Mouse (Mus musculus): ENCODE data around the gene Gm20831. TPM values are rescaled to one million over a fixed set of nuclear protein-coding genes. Genes with fewer than 3 reads are reported as not detected.
"Not testable (repeated sequence)": the region's sequence is repeated elsewhere in the genome, so short reads cannot be mapped to it uniquely, and the experiment has no call there.

The Gm20831 gene
- polyA plus RNA-seq (2012; fragmentation: generic; extraction: Trizol): not detected

DNA sequence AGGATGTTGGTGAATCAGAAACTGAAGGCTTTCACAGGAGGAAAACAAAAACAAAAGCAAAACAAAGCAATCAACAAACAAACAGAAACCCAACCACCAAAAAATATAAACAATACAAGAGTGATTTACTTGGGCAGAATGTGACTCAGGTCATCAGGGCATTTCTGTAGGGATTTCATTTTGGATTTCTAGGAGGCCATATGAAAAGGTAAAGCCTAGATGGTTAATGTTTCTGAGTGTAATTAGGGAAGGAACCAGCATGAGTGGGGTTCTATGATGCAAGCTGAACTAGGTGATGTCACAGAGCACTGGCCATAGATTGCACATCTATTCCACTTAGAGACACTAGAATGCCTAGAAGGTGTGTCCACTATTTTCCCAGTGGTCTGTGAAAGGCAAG, at the start of gene Gm20831, which contains the start of gene Gm20772:
Gene Gm20831, plus strand, starts transcription at position 301 of the 400 bp plus-strand sequence.
Gene Gm20772, plus strand, starts transcription at position 301 of the 400 bp plus-strand sequence.
- not testable (repeated sequence) for H3K4me3 ChIP-seq; H3K27me3 ChIP-seq (ENCODE audit: control insufficient read depth, insufficient read depth, insufficient read length); H3K4me2 ChIP-seq (ENCODE audit: low read depth); H3K36me3 ChIP-seq (ENCODE audit: control insufficient read depth, insufficient read depth); H3ac ChIP-seq (ENCODE audit: control insufficient read depth, insufficient read length); H3K79me2 ChIP-seq (ENCODE audit: control insufficient read depth, insufficient read depth)

DNA sequence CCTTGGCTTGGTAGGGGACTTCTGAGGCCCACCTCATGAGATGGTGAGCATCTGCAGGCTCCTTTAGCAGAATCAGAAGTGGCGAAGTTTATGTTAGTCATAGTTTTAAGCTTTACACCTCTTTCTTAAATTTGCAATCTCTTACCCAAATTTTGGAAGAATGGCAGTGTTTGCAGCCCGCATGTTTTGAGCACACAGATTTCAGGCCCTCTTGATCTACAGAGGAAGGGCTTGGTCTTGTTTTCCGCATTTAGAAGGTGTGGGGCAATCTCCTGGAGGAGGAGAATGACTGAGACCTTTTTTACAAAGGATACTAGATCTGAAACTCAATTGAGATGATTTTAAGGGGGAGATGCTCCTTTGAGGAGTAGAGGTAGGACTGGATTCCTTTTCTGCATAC, 28.4 kb upstream of the Gm20831 start, which contains the start of gene Gm21904:
Gene Gm21904, minus strand, starts transcription at position 101 of the 400 bp plus-strand sequence.
- H3K27me3 ChIP-seq (ENCODE audit: control insufficient read depth, insufficient read depth, insufficient read length); H3ac ChIP-seq (ENCODE audit: control insufficient read depth, insufficient read length); H3K79me2 ChIP-seq (ENCODE audit: control insufficient read depth, insufficient read depth); H3K4me2 ChIP-seq (ENCODE audit: low read depth); H3K36me3 ChIP-seq (ENCODE audit: control insufficient read depth, insufficient read depth); H3K4me3 ChIP-seq: not testable (repeated sequence)

DNA sequence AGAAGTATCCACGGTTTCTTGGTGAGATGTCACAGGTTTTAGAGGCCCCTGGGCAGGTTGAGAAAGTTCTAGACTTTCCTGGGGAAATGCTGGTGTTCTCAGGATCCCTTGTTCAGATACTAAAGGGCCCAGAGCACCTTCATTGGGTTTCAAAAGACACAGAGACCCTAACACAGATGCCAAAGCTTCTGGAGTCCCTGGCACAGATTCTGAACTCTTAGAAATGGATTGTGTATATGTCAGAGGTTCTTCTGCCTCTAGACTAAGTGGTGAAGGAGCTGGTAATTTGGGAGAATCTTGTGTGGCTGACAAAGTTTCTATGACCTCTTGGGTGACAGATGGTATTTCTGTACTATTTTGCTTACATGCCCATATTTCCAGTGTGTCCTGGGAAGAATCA, 62.7 kb downstream of the Gm20831 start, which contains the start of gene Srsy:
Gene Srsy, minus strand, starts transcription at position 101 of the 400 bp plus-strand sequence.
- not testable (repeated sequence) for H3K4me3 ChIP-seq; H3K79me2 ChIP-seq (ENCODE audit: control insufficient read depth, insufficient read depth); H3ac ChIP-seq (ENCODE audit: control insufficient read depth, insufficient read length); H3K36me3 ChIP-seq (ENCODE audit: control insufficient read depth, insufficient read depth); H3K4me2 ChIP-seq (ENCODE audit: low read depth); H3K27me3 ChIP-seq (ENCODE audit: control insufficient read depth, insufficient read depth, insufficient read length)

Other genes with a start within 250 kb of the Gm20831 start
- gene Gm21904, start 28.5 kb upstream of the Gm20831 start, polyA plus RNA-seq (2012; fragmentation: generic; extraction: Trizol): not detected
- not detected for gene Gm20772, start within 50 bp of the Gm20831 start, polyA plus RNA-seq (2012; fragmentation: generic; extraction: Trizol)
- not detected for gene Srsy, start 62.6 kb downstream of the Gm20831 start, polyA plus RNA-seq (2012; fragmentation: generic; extraction: Trizol)
- gene Gm21764, start 187.1 kb downstream of the Gm20831 start, polyA plus RNA-seq (2012; fragmentation: generic; extraction: Trizol): not detected
- gene Ssty1, start 214.4 kb downstream of the Gm20831 start, polyA plus RNA-seq (2012; fragmentation: generic; extraction: Trizol): not detected

Measured in myocyte (in vitro differentiated cells).